Mouse (Mus musculus) myocyte (in vitro differentiated cells): Measurements from ENCODE around the gene 1700022I11Rik. TPM values are rescaled to one million over a fixed set of nuclear protein-coding genes. Genes with fewer than 3 reads are reported as not detected.
A peak's percentile ranks its signal among the peaks of the same experiment; 100 is the strongest.

Source experiments
- H3K27me3 ChIP-seq: one replicate; pipeline ENCODE4 v1.6.1; 2011; ENCODE audit not compliant: control insufficient read depth, insufficient read depth, insufficient read length
- H3K36me3 ChIP-seq: one replicate; pipeline ENCODE4 v1.6.1; 2011; ENCODE audit not compliant: control insufficient read depth, insufficient read depth
- H3K4me2 ChIP-seq: one replicate; pipeline ENCODE4 v1.6.1; 2011; ENCODE audit warnings: low read depth, control low read depth
- H3K4me3 ChIP-seq: one replicate; pipeline ENCODE4 v1.5.1; 2011; ENCODE audit warnings: mild to moderate bottlenecking, control low read depth, moderate library complexity
- H3K79me2 ChIP-seq: one replicate; pipeline ENCODE4 v1.6.1; 2011; ENCODE audit not compliant: control insufficient read depth, insufficient read depth
- H3ac ChIP-seq: one replicate; pipeline ENCODE4 v1.6.1; 2011; ENCODE audit not compliant: control insufficient read depth, insufficient read length
- CEBPB ChIP-seq: IDR thresholded peaks from 2 replicates; pipeline ENCODE4 v1.6.1; 2011; ENCODE audit warnings: mild to moderate bottlenecking, moderate library complexity; ENCODE audit not compliant: poor library complexity, insufficient read depth, severe bottlenecking
- E2F4 ChIP-seq: IDR thresholded peaks from one replicate; pipeline ENCODE4 v1.6.1; 2011; ENCODE audit warnings: mild to moderate bottlenecking, control low read depth, moderate library complexity; ENCODE audit not compliant: insufficient read depth
- MAX ChIP-seq: IDR thresholded peaks from one replicate; pipeline ENCODE4 v1.6.1; 2011; ENCODE audit warnings: low read depth, mild to moderate bottlenecking, control low read depth
- MYOD1 ChIP-seq, 3 experiments: IDR thresholded peaks; one replicate each; pipeline ENCODE4 v1.6.1; 2011; ENCODE audit warnings: control low read depth in 2 of 3, low read depth in 2 of 3, mild to moderate bottlenecking in 2 of 3, moderate library complexity in 1 of 3; ENCODE audit not compliant: insufficient read length in 2 of 3, control insufficient read depth in 1 of 3
- MYOG ChIP-seq, 3 experiments: IDR thresholded peaks; one replicate each; pipeline ENCODE4 v1.6.1; 2011; ENCODE audit warnings: control low read depth in 2 of 3, low read depth in 2 of 3, mild to moderate bottlenecking in 2 of 3; ENCODE audit not compliant: insufficient read length in 2 of 3, control insufficient read depth in 1 of 3, insufficient read depth in 1 of 3
- POLR2A ChIP-seq: IDR thresholded peaks from one replicate; pipeline ENCODE4 v1.6.1; 2011; ENCODE audit warnings: low read depth, mild to moderate bottlenecking, control low read depth, moderate library complexity; ENCODE audit not compliant: insufficient read length
- POLR2AphosphoS2 ChIP-seq: IDR thresholded peaks from one replicate; pipeline ENCODE4 v1.6.1; 2011; ENCODE audit warnings: low read depth, control low read depth; ENCODE audit not compliant: insufficient read length
- REST ChIP-seq: IDR thresholded peaks from one replicate; pipeline ENCODE4 v1.6.1; 2011; ENCODE audit warnings: mild to moderate bottlenecking, control low read depth, moderate library complexity; ENCODE audit not compliant: insufficient read depth, insufficient read length
- SRF ChIP-seq: IDR thresholded peaks from one replicate; pipeline ENCODE4 v1.6.1; 2011; ENCODE audit warnings: low read depth; ENCODE audit not compliant: control insufficient read depth, insufficient read length
- TCF12 ChIP-seq: IDR thresholded peaks from one replicate; pipeline ENCODE4 v1.6.1; 2011; ENCODE audit warnings: mild to moderate bottlenecking, control low read depth; ENCODE audit not compliant: poor library complexity, insufficient read depth, severe bottlenecking
- TCF3 ChIP-seq: IDR thresholded peaks from one replicate; pipeline ENCODE4 v1.6.1; 2011; ENCODE audit warnings: low read depth, control low read depth; ENCODE audit not compliant: insufficient read length
- USF1 ChIP-seq: IDR thresholded peaks from one replicate; pipeline ENCODE4 v1.6.1; 2011; ENCODE audit warnings: low read depth, mild to moderate bottlenecking, control low read depth, moderate library complexity
- polyA plus RNA-seq: library from polyadenylated mRNA; unstranded; fragments of >200 nt; fragmentation: generic; extraction: Trizol; gene quantifications from one replicate; pipeline ENCODE4 v1.2.1, GENCODE M21; 2012; ENCODE audit warnings: missing spikeins

The 1700022I11Rik gene
- polyA plus RNA-seq, 1 experiment, result 0.76 TPM

- TF ChIP-seq TCF12 (no peak), POLR2A (no peak), SRF (no peak), POLR2AphosphoS2 (no peak), E2F4 (no peak), USF1 (no peak), MYOD1 (IDR thresholded peaks at IDR 0.05; ENCODE audit: control insufficient read depth in 1 of 3, insufficient read length in 2 of 3, low read depth in 2 of 3) (no peak), MAX (no peak), CEBPB (no peak), TCF3 (no peak), REST (no peak), MYOG (IDR thresholded peaks at IDR 0.05; ENCODE audit: control insufficient read depth in 1 of 3, insufficient read depth in 1 of 3, insufficient read length in 2 of 3, low read depth in 2 of 3) (no peak)
- no peak overlapping the region for H3K4me2 ChIP-seq
- no peak overlapping the region for H3K4me3 ChIP-seq
- H3K79me2 ChIP-seq, result no peaks in the 10 kb centered on the region
- H3K36me3 ChIP-seq, result no peaks in the 10 kb centered on the region
- peaks cover 36% of the 10 kb centered on the region for H3K27me3 ChIP-seq
- H3ac ChIP-seq, result no peak overlapping the region
Observed at GRCm38 (mm10) chr4:42924095-42924710, 45.2 kb upstream of the 1700022I11Rik start.

DNA sequence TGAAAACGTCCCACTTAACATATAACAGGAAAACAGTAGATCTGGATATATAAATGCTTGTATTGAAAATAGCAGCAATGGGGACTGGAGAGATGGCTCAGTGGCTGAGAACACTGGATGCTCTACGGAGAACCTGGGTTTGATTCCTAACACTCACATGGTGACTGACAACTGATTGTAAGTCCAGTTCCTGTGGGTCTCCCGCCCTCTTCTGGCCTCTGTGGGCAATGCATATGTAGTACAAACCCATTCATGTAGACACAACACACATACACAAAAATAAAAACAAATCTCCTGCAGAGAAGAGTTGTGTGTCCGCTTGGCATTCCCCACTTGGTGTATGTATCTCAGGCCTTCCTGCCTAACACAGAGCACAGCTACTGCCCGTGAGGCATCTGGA lies 41.2 kb upstream of the 1700022I11Rik start:
- Histone ChIP-seq H3K36me3 (no peaks in the 10 kb centered on the region), H3K4me2 (no peak overlapping the region), H3K4me3 (no peak overlapping the region), H3K27me3 (peaks cover 39% of the 10 kb centered on the region), H3ac (no peak overlapping the region), H3K79me2 (no peaks in the 10 kb centered on the region)
- TF ChIP-seq POLR2AphosphoS2 (no peak), CEBPB (no peak), SRF (no peak), POLR2A (no peak)

DNA sequence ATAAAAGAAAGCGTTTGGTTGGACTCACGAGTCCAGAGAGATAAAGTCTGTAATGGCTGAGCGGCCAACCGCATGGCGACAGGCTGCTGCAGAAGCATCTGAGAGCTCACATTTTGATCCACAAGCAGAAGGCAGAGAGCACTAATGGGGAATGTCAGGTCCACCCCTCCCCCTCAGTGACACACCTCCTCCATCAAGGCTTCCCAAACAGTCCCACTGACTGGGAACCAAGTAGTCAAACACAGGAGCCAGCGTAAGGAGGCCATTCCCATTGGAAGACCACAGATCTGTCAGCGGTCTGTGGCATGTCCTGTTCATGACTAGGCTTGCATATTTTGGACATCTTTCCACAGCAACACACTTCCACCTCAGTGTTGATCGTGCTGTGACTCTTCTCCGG lies 40.5 kb upstream of the 1700022I11Rik start:
- no peak overlapping the region for H3K4me3 ChIP-seq
- H3K27me3 ChIP-seq, result peaks cover 39% of the 10 kb centered on the region
- TF ChIP-seq USF1 (no peak), POLR2A (no peak), REST (no peak), SRF (no peak), MYOG (IDR thresholded peaks at IDR 0.05; ENCODE audit: control insufficient read depth in 1 of 3, insufficient read depth in 1 of 3, insufficient read length in 2 of 3, low read depth in 2 of 3) (no peak)
- H3K4me2 ChIP-seq, result no peak overlapping the region
- no peaks in the 10 kb centered on the region for H3K36me3 ChIP-seq
- no peaks in the 10 kb centered on the region for H3K79me2 ChIP-seq
- H3ac ChIP-seq, result no peak overlapping the region

DNA sequence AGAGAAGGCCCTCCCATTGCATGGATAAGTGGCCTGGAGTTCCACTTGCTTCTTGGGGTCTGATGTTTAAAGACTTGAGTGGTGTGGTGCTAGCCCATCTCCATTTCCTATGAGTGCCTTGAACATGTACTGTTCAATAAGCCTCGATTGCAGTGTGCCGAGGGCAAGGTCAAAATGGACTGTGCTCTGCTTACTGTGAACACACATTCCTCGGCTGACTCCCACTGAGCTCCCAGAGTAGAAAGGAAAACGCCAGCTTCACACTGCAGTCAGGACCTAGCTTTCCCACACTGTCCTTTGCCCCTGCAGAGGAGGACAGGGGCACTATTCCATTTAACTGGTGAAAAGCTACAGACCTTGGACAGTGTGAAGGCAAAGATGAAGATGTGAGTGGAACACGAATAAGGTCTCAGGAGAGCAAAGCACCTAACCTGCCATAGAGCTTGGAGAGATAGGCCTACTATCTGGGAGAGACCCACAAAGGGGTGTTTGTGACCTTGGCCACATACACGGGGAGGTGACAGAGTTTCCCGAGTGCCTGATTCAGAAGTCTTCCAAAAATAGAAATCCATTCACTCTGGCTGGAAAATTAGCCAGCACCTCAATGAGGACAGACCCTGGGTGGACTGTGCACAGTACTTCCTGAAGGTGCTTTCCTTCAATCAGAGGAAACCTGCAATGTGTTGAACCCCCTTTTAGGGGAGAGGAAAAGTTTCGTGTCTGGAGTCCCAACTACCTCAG lies 37.0 kb upstream of the 1700022I11Rik start:
- H3K27me3 ChIP-seq, result peaks cover 58% of the 10 kb centered on the region
- H3K4me2 ChIP-seq, result no peak overlapping the region
- TF ChIP-seq SRF, result no peak
- no peak for TF ChIP-seq TCF12
- no peak for TF ChIP-seq POLR2A
- TF ChIP-seq TCF3, result no peak
- TF ChIP-seq MYOD1 (IDR thresholded peaks at IDR 0.05; ENCODE audit: control insufficient read depth in 1 of 3, insufficient read length in 2 of 3, low read depth in 2 of 3), result no peak
- TF ChIP-seq MAX, result no peak
- no peak for TF ChIP-seq REST
- no peak for TF ChIP-seq E2F4
- TF ChIP-seq USF1, result no peak
- no peak for TF ChIP-seq POLR2AphosphoS2
- no peak for TF ChIP-seq CEBPB
- TF ChIP-seq MYOG (IDR thresholded peaks at IDR 0.05; ENCODE audit: control insufficient read depth in 1 of 3, insufficient read depth in 1 of 3, insufficient read length in 2 of 3, low read depth in 2 of 3), result no peak

DNA sequence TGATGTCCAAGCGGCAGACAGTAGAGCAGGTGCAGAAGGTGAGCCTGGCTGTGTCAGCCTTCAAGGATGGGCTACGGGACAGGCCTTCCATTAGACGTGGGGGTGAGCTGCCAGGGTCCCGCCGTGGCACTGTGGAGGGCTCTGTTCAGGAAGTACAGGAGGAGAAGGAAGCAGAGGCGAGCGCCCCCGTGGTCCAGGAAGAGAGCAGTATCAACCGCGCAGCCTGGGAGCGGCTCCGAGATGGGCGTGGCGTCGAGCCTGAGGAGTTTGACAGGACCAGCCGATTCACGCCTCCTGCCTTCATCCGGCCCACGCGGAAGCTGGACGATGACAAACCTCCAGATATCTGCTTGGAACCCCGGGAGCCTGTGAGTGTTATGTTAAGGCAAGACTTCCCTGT lies 35.8 kb upstream of the 1700022I11Rik start:
- Histone ChIP-seq H3ac (no peak overlapping the region), H3K36me3 (no peaks in the 10 kb centered on the region), H3K27me3 (peaks cover 70% of the 10 kb centered on the region), H3K4me2 (peak overlapping the region; percentile 12), H3K4me3 (no peak overlapping the region), H3K79me2 (no peaks in the 10 kb centered on the region)
- TF ChIP-seq MYOD1 (IDR thresholded peaks at IDR 0.05; ENCODE audit: control insufficient read depth in 1 of 3, insufficient read length in 2 of 3, low read depth in 2 of 3), result no peak

More for the DNA sequence above, 37.0 kb upstream of the 1700022I11Rik start:
- Histone ChIP-seq H3K4me3 (no peak overlapping the region), H3K36me3 (no peaks in the 10 kb centered on the region), H3ac (no peak overlapping the region), H3K79me2 (no peaks in the 10 kb centered on the region)
